Mouse (Mus musculus): ENCODE data around the gene Acoxl.
A peak's percentile ranks its signal among the peaks of the same experiment; 100 is the strongest.

Gene Acoxl

DNA sequence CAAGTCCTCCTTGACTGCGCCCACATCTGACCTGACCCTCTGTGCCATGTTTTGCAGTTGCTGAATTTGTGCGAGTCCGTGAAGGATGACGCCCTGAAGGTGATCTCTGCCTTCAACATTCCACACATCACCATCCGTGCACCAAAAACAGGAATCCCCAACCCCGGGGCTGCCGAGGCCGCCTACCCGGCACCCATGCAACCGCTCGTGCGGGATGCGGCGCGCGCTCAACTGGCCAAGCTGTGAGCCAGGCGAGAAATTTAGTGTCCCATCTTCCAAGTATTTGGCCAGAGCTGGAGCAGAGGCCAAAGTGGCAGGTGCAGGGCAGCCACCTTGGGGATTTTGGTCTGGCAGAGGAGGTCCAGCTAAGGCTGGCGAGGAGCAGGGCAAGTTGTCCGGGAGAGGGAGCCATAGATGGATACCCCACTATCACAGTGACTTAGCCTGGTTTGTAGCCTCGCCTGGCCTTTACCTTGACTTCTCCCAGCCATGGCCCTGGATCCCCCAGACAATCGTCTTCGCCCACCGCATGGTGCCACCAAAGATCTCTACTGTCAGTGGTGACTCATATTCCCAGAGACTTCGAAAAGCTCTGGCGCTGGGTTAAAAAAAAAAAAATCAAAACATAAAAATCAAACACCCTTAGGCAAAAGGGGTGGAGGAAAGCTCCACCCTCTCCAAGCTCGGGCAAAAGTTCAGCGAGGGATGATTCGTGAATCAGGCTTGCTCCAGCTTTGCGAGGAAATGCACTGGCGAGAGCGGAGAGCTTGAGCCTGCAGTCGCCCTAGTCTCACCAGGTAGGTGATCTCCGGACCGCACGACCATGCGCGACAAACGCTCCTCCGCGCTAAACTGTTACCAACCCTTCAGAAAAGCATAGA lies 284.5 kb downstream of the Acoxl start:
- no peak for TF ChIP-seq GATA4 (IDR thresholded peaks at IDR 0.05; ENCODE audit: insufficient replicate concordance, low read length)

DNA sequence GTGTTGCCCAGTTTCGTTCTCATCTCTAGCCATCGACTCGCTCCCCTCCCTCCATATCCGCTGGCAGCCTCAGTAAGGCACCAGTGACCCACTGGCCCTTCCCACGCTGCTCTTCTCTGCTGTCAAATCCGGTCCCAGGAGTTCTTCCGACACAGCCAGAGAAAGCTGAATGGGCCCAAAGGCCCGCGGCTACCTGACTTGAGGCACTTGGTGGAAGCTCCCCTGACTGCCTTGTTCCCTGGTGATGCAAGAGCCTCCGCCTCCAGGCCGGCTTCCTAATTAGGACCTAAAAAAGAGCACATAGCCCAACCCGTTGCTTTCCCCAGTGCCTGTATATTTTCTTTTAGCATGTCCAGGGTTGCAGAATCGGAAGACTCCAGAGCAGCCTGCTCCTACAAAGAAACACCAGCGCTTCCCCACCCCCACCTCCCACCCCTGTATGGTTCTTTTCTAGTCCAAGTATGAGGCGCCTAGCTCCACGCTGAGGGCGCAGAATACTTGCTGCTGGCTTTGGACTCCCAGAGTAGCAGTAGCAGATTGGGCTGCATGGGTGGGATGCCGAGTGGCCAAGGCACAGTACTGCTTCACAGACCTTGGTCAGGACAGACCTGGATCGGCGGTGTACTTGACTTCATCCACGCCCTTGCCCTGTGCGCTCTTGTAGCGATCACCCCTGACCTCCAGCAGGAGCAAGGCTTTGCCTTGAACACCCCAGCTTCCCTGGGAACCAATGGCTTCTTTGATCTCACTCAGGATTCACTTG lies 285.4 kb downstream of the Acoxl start:
- no peak for TF ChIP-seq GATA4 (IDR thresholded peaks at IDR 0.05; ENCODE audit: insufficient replicate concordance, low read length)

DNA sequence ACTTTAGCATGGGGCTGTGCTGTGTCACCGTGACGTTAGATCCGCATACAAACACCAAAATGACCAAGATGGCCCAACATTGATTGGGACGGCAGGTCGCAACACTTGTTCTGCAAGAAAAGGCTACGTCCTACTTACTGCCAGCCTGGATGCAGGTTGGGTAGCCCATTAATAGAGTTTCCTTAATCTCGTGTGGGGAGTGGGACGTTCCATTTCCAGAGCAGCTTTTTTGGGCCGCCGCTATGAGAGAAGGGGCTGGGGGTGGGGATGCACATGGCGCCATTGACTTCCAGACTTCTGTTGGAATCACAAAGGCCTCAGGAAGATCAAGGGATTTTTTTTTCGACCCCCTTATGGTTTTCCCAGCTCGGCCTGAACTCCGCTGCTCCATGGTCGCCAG lies 286.0 kb downstream of the Acoxl start:
- no peak for TF ChIP-seq GATA4 (IDR thresholded peaks at IDR 0.05; ENCODE audit: insufficient replicate concordance, low read length)

DNA sequence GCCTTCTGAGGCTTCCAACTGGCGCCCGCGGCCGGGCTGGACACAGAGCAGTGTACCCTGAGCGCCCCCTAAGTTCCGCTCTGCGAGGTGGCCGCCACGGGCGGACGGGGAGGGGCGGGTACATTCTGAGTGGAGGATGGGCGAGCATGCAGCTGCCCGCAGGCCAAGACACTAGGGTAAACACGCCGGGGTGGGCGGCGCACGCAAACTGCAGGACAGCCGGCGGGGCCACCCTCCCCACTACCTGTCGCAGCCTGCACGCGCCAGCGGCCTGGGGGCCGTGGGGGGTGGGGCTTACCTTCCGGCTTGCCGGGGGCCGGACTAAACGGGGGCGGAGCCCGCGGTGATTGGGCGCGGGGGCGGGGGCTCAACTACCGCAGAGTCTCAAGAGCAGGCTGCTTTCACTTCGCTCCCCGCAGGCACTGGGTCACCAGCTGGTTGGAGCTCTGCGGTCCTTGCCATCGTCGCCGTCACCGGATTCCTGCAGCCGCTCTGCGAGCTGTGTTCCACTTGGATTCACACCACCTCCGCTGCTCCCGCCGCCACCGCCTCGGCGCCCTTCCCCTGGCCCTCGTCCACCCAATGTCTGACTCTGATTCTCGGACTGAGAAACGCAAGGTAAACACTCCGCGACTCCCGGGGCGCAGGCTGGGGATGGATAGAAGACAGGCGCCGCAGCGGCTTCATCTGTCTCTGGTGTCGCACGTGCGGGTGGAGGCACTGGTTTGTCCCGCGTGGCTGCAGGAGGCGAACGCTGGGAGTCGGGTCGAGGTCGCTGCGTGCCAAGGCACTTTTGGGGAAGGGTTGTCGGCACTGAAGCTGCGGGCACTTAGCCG lies 287.2 kb downstream of the Acoxl start, which contains the start of gene Bcl2l11:
Gene Bcl2l11 (plus strand): TSS at position 404 of the 836 bp plus-strand sequence.
- TF ChIP-seq GATA4 (IDR thresholded peaks at IDR 0.05; ENCODE audit: insufficient replicate concordance, low read length): peak; percentile 9; the same call in 1 of the 2 replicates

DNA sequence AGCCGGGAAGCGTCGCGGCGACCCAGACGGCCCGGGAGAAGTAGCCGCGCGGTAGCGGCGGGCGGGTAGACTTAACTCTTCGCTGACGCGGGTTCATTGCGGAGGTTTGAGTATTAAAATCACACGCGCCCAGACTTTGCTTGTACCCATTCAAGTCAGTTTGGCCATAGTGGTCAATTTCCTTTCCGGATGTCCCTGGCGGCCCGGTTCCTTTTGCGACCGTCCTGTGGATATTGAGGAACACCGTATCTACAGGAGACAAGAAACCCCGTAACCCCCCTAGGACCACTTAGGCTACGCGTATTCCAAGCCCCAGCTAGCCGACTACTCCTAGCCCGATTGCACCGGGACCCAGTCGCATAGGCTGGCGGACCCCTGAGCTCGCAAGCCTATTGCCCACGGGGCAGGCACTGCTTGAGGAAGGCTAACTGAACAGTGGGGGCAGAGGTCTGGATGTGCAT lies 287.9 kb downstream of the Acoxl start:
- no peak for TF ChIP-seq GATA4 (IDR thresholded peaks at IDR 0.05; ENCODE audit: insufficient replicate concordance, low read length)

DNA sequence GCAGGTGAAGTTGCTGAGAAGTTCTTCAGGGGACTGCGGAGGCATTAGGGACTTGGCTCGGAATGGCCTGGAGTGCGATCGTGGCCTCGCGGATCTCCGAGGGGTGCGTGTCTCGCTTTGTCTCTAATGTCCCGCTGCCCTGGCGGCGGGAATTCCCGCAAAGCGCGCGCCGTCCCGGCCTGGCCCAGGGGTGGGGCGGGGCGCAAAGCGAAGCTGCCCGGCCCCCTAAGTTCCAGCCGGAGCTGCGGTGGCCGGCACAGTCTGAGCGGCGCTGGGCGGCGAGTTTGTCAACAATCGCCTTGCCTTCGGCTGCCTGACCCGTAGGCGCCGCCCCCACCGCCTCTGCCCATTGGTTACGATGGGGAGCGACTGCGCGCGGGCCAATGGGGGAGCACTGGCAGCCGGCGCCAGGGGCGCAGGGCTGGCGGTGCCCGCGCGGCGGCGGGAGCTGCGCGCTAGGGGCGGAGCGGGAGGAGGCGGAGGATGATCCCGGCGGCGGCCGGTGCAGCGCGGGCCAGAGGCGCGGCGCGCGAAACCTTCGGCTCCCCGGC lies 288.5 kb downstream of the Acoxl start:
- no peak for TF ChIP-seq GATA4 (IDR thresholded peaks at IDR 0.05; ENCODE audit: insufficient replicate concordance, low read length)

GRCm38 (mm10) chr2:128127691-128128292 lies 289.1 kb downstream of the Acoxl start:
- peak; percentile 79; the same call in 1 of the 2 replicates for TF ChIP-seq GATA4 (IDR thresholded peaks at IDR 0.05; ENCODE audit: insufficient replicate concordance, low read length)

GRCm38 (mm10) chr2:128128532-128128931 lies 289.9 kb downstream of the Acoxl start:
- no peak for TF ChIP-seq GATA4 (IDR thresholded peaks at IDR 0.05; ENCODE audit: insufficient replicate concordance, low read length)

GRCm38 (mm10) chr2:128131503-128131902 lies 292.8 kb downstream of the Acoxl start:
- no peak for TF ChIP-seq GATA4 (IDR thresholded peaks at IDR 0.05; ENCODE audit: insufficient replicate concordance, low read length)

DNA sequence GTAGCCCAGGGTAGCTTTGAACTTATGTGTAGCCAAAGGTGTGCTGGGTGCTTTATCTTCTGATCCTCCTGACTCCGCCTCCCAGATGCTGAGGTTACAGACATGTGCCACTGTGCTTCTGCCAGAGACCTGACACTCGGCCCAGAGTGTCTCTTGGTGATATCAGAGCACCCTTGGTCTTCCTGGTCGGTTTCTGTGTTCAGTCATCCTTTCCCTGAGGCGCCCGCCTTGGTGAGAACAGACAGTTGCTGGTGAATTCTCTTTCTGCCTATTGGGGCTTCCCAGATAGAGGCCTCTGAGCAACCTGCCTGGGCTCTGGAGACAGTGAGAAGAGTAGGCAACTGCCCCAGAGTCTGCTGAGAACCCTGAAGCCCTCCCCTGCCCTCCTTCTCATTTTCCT lies 294.0 kb downstream of the Acoxl start:
- no peak for TF ChIP-seq GATA4 (IDR thresholded peaks at IDR 0.05; ENCODE audit: insufficient replicate concordance, low read length)

DNA sequence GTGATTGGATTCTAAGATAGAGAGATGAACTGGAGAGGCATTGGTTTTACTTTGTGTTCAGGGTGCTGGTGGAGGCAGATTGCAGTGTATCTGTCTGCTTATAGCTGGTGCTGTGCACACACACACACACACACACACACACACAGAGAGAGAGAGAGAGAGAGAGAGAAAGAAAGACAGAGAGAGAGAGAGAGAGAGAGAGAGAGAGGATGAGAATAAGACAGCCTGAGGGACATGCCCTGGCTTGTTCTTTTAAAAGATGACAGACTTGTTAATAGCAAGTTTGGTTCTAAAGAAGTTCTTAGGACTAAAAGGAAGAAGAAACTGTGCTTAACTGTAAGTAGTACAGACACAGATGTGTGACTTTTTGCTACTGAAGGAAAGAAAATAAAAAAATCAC lies 295.2 kb downstream of the Acoxl start:
- TF ChIP-seq GATA4 (IDR thresholded peaks at IDR 0.05; ENCODE audit: insufficient replicate concordance, low read length): no peak

DNA sequence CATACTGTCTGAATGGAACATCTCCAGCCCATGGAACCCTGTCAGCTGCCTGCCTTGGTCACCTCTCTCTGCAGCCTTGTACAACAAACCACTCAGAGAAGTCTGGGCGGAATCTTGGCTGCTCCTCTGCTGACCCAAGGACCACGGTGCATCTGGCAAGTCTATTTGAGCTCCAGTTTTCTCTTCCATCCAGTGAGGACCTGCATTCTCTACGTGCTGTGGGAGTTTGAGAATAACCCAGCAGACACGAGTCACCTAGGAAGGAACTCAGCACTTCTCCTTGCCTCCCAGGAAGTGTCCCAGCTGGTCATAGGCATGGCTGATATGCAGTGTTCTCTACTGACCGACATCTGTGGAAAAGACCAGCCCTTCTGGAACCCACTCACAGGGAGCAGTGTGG lies 295.8 kb downstream of the Acoxl start:
- TF ChIP-seq GATA4 (IDR thresholded peaks at IDR 0.05; ENCODE audit: insufficient replicate concordance, low read length): no peak

GRCm38 (mm10) chr2:128134948-128135347 lies 296.3 kb downstream of the Acoxl start:
- no peak for TF ChIP-seq GATA4 (IDR thresholded peaks at IDR 0.05; ENCODE audit: insufficient replicate concordance, low read length)

GRCm38 (mm10) chr2:128136769-128137433 lies 298.2 kb downstream of the Acoxl start:
- TF ChIP-seq GATA4 (IDR thresholded peaks at IDR 0.05; ENCODE audit: insufficient replicate concordance, low read length): no peak

Measured in liver, adult (tissue).